Mouse (Mus musculus) cerebellum, adult 2 months (tissue): ENCODE data around the gene Metrnl.

ENCODE experiments used
- CTCF ChIP-seq: fragments of 200-500 bp; IDR thresholded peaks from 2 replicates; pipeline ENCODE4 v1.5.1; 2011; ENCODE audit warnings: low read depth, mild to moderate bottlenecking, control low read depth, low read length, moderate library complexity, borderline replicate concordance; ENCODE audit not compliant: insufficient read depth
- POLR2A ChIP-seq: fragments of 200-500 bp; IDR thresholded peaks from 2 replicates; pipeline ENCODE4 v1.6.1; 2011; ENCODE audit warnings: low read length, control low read depth, borderline replicate concordance; ENCODE audit not compliant: insufficient read depth

DNA sequence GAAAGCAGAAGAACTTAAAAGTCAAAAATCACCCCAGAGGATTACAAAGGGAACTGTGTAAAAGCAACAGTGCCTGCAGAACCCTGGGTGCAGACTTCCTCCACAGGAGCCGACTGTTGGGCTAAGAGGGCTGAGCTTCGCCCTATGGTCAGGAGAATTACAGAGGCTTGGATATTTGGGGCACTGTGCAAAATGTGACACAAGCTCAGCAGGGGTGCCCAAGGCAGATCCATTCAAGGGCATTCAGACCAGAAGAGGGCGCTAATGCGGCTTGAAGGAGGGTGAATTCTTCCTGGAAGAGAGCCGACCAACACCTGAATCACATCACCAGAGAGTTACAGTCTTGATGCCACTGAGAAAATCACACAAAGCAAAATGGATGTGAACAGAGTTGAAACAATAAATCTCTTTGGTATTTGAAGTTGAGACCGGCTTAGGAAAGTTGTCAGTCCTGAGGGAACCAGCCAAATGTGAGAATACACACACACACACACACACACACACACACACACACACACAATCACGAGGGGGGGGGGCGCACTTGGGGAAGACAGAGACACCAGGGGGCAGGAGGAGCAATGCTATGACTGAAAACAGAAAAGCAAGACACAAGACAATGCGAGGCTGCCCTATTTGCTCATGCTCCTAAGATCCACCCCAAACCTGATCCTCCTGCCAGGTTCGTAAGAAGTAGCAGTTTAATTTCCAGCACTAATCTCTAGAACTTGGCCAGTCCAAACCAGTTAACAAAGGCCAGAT, 48.6 kb upstream of the Metrnl start:
- TF ChIP-seq POLR2A (no peak), CTCF (peak; percentile 53)
